Mouse (Mus musculus): ENCODE measurements around the gene Gm5141. TPM values are rescaled to one million over a fixed set of nuclear protein-coding genes. Genes with fewer than 3 reads are reported as not detected.
A peak's percentile ranks its signal among the peaks of the same experiment; 100 is the strongest.
"Not testable (repeated sequence)": the region's sequence is repeated elsewhere in the genome, so short reads cannot be mapped to it uniquely, and the experiment has no call there.

Gene Gm5141
- total RNA-seq (2021): 1 to 10 TPM in 1 of 2 experiments, under 1 TPM in 1; 0.86 to 1.1 TPM
- long read RNA-seq, experiment 1, partial matches to known transcripts: 1 of 2 reads
- long read RNA-seq, experiment 1, other reads (novel, unspliced or antisense): 0 of 2 reads
- long read RNA-seq, experiment 2, partial matches to known transcripts: 0 of 1 reads
- long read RNA-seq, experiment 2, other reads (novel, unspliced or antisense): 0 of 1 reads

DNA sequence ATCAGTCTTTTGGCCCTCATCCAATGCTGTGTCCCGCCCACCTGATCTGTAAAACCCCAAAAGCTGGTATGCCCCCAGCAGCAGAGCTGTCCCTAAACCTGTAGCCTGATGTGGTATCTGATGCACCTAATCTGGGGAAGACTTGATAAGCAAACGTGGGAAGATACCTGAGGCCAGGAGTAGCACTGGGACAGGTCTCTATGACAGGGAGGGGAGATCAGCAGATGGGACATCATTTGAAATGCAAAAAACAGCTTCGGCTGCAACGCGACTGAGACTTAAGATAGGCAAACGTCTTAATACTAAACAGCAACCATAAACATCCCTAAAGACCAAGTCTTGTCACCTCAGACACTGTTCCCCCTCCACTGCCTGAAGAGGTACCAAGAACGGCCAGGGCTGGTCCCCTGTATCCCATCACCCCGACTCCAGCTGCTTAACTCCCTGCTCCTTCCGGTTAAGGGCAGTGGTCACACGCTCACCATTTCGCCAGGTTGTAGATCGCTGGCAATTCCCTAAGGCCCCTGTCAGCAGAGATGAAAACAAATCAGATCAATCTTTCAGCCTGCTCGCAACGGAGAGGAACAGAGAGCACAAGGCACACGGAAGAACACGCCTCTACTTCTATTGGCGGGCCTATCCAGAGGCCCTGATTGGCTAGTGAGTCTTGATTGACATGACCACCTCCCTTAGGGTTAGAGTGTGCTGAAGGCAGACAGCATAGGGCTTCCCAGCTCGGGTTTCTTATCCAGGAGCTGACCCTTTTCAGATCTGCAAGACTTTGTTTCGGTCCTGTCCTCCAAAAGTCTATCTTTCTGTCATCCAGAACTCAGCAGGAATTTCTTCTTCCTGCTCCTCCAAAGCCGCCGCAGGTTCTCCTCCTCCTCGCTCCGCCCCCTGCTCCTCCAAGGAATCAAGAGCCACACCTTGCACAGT, at the start of gene Gm5141:
TSS of gene Gm5141 (minus strand) at position 610 of the 936 bp plus-strand sequence.
- DNase-seq (ENCODE audit: low spot score in 2 of 2): peak; percentile 16 to 28

DNA sequence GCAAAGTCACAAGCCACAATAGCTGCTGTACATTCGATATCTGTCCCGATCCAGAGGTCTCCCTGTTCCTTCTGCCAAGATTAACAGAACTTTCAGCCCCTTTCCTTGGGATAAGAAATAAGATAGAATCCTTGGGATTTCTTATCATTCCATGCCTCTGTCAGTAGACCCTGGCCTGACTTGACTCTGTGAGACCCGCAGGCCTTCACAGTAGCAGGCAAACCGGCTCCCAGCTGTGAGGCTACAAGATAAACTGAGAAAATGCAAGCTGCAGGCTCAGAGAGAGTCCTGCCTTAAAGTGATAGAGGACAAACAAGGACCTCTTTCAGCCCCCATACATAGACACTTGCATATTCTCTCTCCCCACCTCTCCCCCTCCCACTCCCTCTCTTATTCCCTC, 47.7 kb upstream of the Gm5141 start:
- no peak for DNase-seq (ENCODE audit: low spot score in 2 of 2)

DNA sequence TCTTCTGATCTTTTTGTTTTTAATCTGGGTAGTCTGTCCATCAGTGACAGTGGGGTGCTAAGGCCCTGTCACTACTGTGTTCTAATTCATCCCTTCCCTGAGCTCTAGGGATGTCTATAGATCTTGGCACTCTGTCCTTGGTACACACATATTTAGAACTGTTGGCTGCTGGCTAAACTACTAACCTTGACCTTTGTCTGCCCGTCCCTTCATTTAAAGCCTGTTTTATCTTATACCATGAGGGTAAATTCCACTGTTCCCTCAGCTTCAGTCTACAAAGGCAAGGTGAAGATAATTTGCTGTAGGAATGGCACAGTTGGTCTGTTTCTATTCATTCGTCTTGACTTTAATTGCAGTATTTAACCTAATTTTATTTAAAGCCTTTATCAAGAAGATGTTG, 46.6 kb upstream of the Gm5141 start:
- DNase-seq (ENCODE audit: low spot score in 2 of 2): no peak

DNA sequence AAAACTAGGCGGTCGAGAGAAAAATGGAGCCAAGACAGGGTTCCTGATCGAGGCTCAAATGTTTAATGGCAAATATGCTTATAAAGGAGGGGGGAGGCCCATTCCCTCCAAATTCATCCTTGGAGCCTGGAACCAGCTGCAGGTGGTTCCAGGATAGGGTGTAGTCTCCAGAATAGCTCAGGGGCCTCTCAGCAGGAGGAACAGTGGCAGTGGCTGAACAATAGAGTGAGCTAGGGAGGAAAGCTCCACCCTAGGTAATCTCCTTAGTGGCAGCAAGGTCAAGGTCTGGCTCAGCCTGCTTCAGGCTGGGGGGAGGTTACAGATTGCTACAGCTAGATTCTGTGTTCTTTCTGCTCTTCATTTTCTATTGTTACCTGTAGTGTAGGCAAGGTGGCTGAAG, 30.1 kb upstream of the Gm5141 start:
- not testable (repeated sequence) for DNase-seq (ENCODE audit: low spot score in 2 of 2)

DNA sequence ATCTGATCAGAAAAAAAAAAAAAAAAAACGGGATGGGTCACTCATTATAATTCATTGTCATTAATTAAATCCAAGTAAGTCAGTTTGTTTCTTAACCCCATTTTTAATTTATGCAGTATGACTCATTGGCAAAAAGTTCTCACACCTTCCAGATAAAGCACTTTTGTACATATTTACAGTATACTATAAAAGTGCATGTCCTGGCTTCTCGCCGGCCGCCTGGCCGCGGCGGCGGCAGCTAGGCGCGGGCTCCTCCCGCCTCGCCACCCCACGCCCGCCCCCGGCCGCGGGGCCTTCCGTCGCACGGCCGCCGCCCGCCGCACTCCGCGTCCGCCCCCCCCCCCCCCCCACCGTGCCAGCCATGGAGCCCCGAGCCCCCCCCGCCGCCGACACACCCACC, 27.1 kb upstream of the Gm5141 start:
- no peak for DNase-seq (ENCODE audit: low spot score in 2 of 2)

DNA sequence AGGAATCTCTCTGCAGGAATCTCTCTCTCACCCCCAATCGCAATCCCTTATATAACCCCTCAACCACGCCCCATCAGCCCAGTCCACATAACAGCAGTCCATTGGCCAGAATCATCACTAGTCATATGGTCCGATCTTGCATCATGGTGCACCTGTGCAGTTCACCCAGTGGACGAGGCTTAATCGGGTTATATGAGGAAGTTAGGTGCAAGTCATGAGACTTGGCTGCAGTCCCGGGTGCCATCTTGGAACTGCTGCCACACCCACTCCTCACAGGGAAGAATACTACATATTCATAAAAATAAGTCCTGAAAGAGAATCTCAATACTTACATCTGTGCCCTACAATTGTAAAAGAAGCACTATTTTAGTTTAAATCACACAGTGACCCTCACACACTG, 22.4 kb upstream of the Gm5141 start:
- DNase-seq (ENCODE audit: low spot score in 2 of 2): not testable (repeated sequence)

DNA sequence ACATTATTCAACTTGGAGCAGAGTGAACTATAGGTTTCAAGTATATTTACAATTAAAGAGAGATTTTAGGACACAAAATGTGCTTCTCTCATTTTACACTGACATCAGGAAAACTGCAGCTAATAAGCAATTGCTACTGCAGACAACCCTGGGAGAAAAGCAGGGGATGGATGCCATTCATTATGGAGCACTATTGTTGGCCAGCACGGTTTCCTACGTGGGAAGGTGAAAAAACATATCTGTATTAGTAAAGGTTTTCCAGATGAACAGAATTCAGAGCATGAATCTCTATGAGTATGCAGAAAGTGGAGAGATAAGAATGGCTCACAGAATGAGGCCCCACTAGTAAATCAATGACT, 506 bp upstream of the Gm5141 start:
- not testable (repeated sequence) for DNase-seq (ENCODE audit: low spot score in 2 of 2)

DNA sequence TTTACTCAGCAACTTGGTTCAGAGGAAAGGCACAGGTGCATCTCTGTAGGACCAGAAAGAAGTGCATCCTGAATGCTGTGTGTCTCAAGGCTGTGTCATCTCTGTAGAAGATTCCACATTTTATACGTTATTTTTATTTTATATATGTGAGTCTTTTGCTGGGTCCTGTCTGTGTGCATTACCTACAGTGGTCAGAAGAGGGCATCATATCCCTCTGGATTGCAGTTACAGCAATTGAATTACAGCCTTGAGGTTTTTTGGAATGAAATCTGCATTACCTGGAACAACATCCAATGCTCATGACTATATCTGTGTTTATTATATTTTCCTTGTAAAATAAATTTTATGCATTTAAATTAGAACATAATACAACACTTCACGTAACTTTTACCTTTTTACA, 21.8 kb downstream of the Gm5141 start:
- DNase-seq (ENCODE audit: low spot score in 2 of 2): peak in 1 of 2 experiments; percentile 30

DNA sequence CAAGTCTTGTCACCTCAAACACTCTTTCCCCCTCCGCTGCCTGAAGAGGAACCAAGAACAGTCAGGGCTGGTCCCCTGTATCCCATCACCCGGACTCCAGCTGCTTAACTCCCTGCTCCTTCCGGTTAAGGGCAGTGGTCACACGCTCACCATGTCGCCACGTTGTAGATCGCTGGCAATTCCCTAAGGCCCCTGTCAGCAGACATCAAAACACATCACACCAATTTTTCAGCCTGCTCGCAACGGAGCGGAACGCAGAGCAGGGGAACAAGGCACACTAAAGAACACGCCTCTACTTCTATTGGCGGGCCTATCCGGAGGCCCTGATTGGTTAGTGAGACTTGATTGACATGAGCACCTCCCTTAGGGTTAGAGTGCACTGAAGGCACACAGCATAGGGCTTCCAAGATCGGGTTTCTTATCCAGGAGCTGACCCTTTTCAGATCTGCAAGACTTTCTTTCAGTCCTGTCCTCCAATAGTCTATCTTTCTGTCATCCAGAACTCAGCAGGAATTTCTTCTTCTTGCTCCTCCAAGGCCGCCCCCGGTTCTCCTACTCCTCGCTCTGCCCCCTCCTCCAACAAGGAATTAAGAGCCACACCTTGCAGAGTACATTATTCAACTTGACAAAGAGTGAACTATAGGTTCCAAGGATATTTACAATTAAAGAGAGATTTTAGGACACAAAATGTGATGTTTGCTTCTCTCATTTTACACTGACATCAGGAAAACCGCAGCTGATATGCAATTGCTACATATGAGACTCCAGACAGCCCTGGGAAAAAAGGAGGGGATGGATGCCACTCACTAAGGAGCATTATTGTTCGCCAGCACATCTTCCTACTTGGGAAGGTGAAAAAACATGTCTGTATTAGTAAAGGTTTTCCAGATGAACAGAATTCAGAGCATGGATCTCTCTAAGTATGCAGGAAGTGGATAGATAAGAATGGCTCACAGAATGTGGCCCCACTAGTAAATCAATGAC, 24.9 kb downstream of the Gm5141 start, which contains the start of gene Platr25:
TSS of gene Platr25 (minus strand) at position 278 of the 984 bp plus-strand sequence.
- peak; percentile 12 to 26 for DNase-seq (ENCODE audit: low spot score in 2 of 2)

DNA sequence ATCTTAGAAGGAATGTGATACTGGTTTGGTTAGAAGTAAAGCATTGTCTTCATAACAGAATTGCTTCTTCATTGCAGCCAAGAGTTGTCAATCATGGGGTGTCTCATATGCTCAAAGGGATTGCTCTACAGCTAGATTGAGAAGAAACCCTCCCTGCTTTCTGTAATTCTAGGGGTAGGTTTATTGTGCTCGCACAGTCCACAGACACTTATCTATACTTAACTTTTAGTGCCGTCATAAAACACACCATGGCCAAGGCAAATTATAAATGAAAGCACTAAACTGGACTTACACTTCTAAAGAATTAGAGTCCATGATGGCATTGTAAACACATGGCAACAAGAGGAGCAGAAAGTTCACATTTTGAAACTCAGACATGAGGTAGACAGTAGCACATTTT, 52.3 kb downstream of the Gm5141 start:
- DNase-seq (ENCODE audit: low spot score in 2 of 2): no peak

Small RNAs within 50 kb of the gene (microRNA-seq; reads per million reads assigned to microRNA genes)
- gene Gm24588 (ENCODE audit: borderline number of aligned reads in 2 of 2) (0 reads per million in 2 experiments), gene Mir713 (ENCODE audit: borderline number of aligned reads in 2 of 2) (0 reads per million in 2 experiments)

Other genes with a start within 250 kb of the Gm5141 start
- gene Zfp935, start 227.3 kb downstream of the Gm5141 start, total RNA-seq (2021): not detected
- gene Zfp934, start 214.6 kb downstream of the Gm5141 start, total RNA-seq (2021): 1 to 10 TPM; 3.3 TPM
- 1 to 10 TPM in 1 of 2 experiments, under 1 TPM in 1; 0.93 to 1.2 TPM for gene 6720489N17Rik, start 161.6 kb downstream of the Gm5141 start, total RNA-seq (2021)
- gene Platr25, start 25.1 kb downstream of the Gm5141 start, total RNA-seq (2021): 1 to 10 TPM; 2.7 to 3.4 TPM
- 1 to 10 TPM; 2.8 to 5.0 TPM for gene Fbp2, start 72.6 kb upstream of the Gm5141 start, total RNA-seq (2021)
- 1 to 10 TPM; 6.7 to 7.2 TPM for gene Fbp1, start 102.5 kb upstream of the Gm5141 start, total RNA-seq (2021)
- gene 2010111I01Rik, start 179.1 kb upstream of the Gm5141 start, total RNA-seq (2021): 100 to 1,000 TPM in 1 of 2 experiments, 10 to 100 TPM in 1; 93.2 to 108 TPM

Data from adrenal gland, adult 18-20 months (tissue).